Mouse (Mus musculus) kidney, embryonic 14.5 days (tissue): ENCODE results near the gene Clstn2. TPM values are rescaled to one million over a fixed set of nuclear protein-coding genes. Genes with fewer than 3 reads are reported as not detected.
A peak's percentile ranks its signal among the peaks of the same experiment; 100 is the strongest.

Source experiments
- ATAC-seq: fragments of 200-750 bp; cut with Nextera tagmentation; 2 replicates; pipeline ENCODE4 v1.8.0; 2017; ENCODE audit warnings: moderate number of reproducible peaks, mild to moderate bottlenecking, moderate TSS enrichment, moderate library complexity; ENCODE audit not compliant: low FRiP score, low TSS enrichment
- H3K27ac ChIP-seq: fragments of 300-500 bp; sonication (generic); 2 replicates; pipeline ENCODE4 v1.5.1; 2014; ENCODE audit warnings: low read depth, mild to moderate bottlenecking, low read length, moderate library complexity, mixed read lengths
- H3K27me3 ChIP-seq: fragments of 300-500 bp; sonication (generic); 2 replicates; pipeline ENCODE4 v1.6.1; 2014; ENCODE audit warnings: mild to moderate bottlenecking, low read length; ENCODE audit not compliant: control insufficient read depth, insufficient read depth
- H3K36me3 ChIP-seq: fragments of 300-500 bp; sonication (generic); 2 replicates; pipeline ENCODE4 v1.6.1; 2014; ENCODE audit warnings: low read length, mixed read lengths; ENCODE audit not compliant: control insufficient read depth, insufficient read depth
- H3K4me1 ChIP-seq: fragments of 300-500 bp; sonication (generic); 2 replicates; pipeline ENCODE4 v1.6.1; 2014; ENCODE audit warnings: low read length, mixed read lengths; ENCODE audit not compliant: control insufficient read depth, insufficient read depth
- H3K4me2 ChIP-seq: fragments of 300-500 bp; sonication (generic); replicated peaks from 2 replicates; pipeline ENCODE4 v1.6.1; 2014; ENCODE audit warnings: low read depth, mild to moderate bottlenecking, low read length
- H3K4me3 ChIP-seq: fragments of 300-500 bp; sonication (generic); 2 replicates; pipeline ENCODE4 v1.5.1; 2014; ENCODE audit warnings: mild to moderate bottlenecking, low read length
- H3K9ac ChIP-seq: fragments of 300-500 bp; sonication (generic); 2 replicates; pipeline ENCODE4 v1.6.1; 2014; ENCODE audit warnings: low read depth, mild to moderate bottlenecking, low read length, moderate library complexity
- H3K9me3 ChIP-seq: fragments of 300-500 bp; sonication (generic); 2 replicates; pipeline ENCODE4 v1.6.1; 2016; ENCODE audit warnings: low read length; ENCODE audit not compliant: control insufficient read depth
- WGBS: fragments of 180-500 bp; shearing (Covaris S2); extraction: QIAGEN DNeasy Blood & Tissue Kit; methylation state at CpG from one replicate; pipeline ENCODE4 v1.1.7; 2014; 5-methylcytosine and 5-hydroxymethylcytosine counted together
- polyA plus RNA-seq: library from polyadenylated mRNA; unstranded; fragments of >200 nt; fragmentation: Nextera tagmentation; extraction: Ambion mirVana; gene quantifications from 2 replicates; pipeline ENCODE4 v1.2.1, GENCODE M21; 2014

Gene Clstn2
- polyA plus RNA-seq, 1 experiment from 2014 or later, result 2.7 TPM

DNA sequence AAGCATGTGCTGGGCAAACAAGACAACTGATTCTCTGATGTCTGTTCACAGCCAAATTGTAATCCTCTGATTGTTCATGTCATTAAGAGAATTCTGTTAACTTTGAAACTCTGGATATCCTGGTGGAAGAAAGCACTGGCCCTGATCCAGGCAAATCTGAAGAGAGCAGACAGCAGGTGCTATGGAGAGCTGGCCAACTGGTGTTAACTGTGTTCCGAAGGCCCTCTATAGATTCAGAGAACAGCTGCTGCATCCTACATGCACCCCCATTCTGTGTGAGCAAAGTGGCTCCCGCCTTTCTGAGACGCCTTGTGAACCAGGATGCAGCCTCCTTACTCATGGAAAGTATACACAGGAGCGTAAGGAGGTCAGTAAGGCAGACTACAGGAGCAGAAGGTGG, 66.3 kb downstream of the Clstn2 start:
- no peak for ATAC-seq
- Histone ChIP-seq H3K27ac (no peak overlapping the region), H3K9ac (no peak overlapping the region), H3K4me3 (no peak overlapping the region), H3K36me3 (no peaks in the 10 kb centered on the region), H3K27me3 (no peaks in the 10 kb centered on the region), H3K4me1 (no peaks in the 10 kb centered on the region), H3K9me3 (no peaks in the 10 kb centered on the region), H3K4me2 (no peak overlapping the region)
- WGBS, result 87% methylated on average over 4 of the region's 4 CpGs

DNA sequence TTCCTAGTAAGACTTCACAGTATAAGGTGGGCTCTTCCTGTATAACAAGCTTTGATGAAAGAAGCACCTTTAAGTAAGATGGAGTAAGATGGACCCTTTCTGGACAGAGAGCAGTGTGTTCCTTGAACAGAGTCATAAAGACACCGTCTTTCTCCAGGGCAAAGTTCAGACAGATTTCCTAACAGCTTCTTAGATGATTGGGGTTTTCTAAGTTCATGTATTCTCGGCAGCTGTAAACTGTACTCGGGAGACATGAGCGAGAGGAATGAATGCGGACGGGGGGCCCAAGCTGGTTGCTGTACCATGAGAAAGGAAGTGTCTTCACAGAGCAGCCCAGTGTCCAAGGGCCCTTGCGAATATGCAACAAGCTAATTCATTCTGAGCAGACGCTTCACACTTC, 75.5 kb downstream of the Clstn2 start:
- no peak for ATAC-seq
- Histone ChIP-seq H3K27ac (no peak overlapping the region), H3K36me3 (no peaks in the 10 kb centered on the region), H3K4me2 (no peak overlapping the region), H3K9ac (no peak overlapping the region), H3K9me3 (no peaks in the 10 kb centered on the region), H3K27me3 (no peaks in the 10 kb centered on the region), H3K4me3 (no peak overlapping the region), H3K4me1 (no peaks in the 10 kb centered on the region)
- 77% methylated on average over 8 of the region's 8 CpGs for WGBS

GRCm38 (mm10) chr9:97956407-97957106, 76.4 kb downstream of the Clstn2 start:
- no peaks in the 10 kb centered on the region for H3K4me1 ChIP-seq
- 90% methylated on average over 4 of the region's 4 CpGs for WGBS
- H3K36me3 ChIP-seq, result no peaks in the 10 kb centered on the region
- H3K27ac ChIP-seq, result no peak overlapping the region
- H3K27me3 ChIP-seq, result no peaks in the 10 kb centered on the region
- H3K4me3 ChIP-seq, result no peak overlapping the region
- no peak overlapping the region for H3K9ac ChIP-seq
- no peak overlapping the region for H3K4me2 ChIP-seq
- ATAC-seq, result no peak
- H3K9me3 ChIP-seq, result no peaks in the 10 kb centered on the region

GRCm38 (mm10) chr9:97953746-97954359, 79.1 kb downstream of the Clstn2 start:
- H3K9ac ChIP-seq, result no peak overlapping the region
- no peaks in the 10 kb centered on the region for H3K27me3 ChIP-seq
- H3K9me3 ChIP-seq, result no peaks in the 10 kb centered on the region
- no peak overlapping the region for H3K4me3 ChIP-seq
- no peaks in the 10 kb centered on the region for H3K4me1 ChIP-seq
- H3K27ac ChIP-seq, result no peak overlapping the region
- H3K36me3 ChIP-seq, result no peaks in the 10 kb centered on the region
- ATAC-seq, result no peak
- no peak overlapping the region for H3K4me2 ChIP-seq
- 83% methylated on average over 8 of the region's 8 CpGs for WGBS

- Histone ChIP-seq H3K9ac (no peak overlapping the region), H3K4me2 (no peak overlapping the region), H3K4me3 (no peak overlapping the region), H3K36me3 (no peaks in the 10 kb centered on the region), H3K4me1 (no peaks in the 10 kb centered on the region), H3K9me3 (no peaks in the 10 kb centered on the region), H3K27ac (no peak overlapping the region), H3K27me3 (no peaks in the 10 kb centered on the region)
- ATAC-seq, result no peak
- WGBS, result 80% methylated on average over 6 of the region's 6 CpGs
Measured at GRCm38 (mm10) chr9:97950378-97951006, 82.5 kb downstream of the Clstn2 start.

DNA sequence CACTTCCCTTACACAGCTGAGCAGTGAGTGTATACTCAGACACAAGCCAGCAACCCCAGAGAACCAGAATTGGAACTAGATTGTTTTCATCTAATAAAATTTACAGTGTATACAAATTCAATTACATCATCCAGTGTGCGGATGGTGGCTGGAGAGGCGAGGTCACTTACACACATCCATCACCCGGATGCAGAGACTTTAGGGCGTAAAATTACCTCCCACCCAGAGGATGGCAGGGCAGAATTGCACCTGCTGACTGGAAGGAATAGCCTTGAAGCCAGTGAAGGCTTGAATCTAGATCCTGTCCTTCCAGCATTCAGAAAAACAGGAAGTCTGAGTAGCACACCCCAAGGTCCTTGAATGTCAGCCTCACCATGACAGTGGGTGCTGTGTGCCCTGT, 113.7 kb downstream of the Clstn2 start:
- H3K4me2 ChIP-seq, result no peak overlapping the region
- no peak overlapping the region for H3K9ac ChIP-seq
- H3K27ac ChIP-seq, result no peak overlapping the region
- H3K27me3 ChIP-seq, result no peaks in the 10 kb centered on the region
- H3K9me3 ChIP-seq, result no peaks in the 10 kb centered on the region
- peak; percentile 69; the same call in 1 of the 2 replicates for ATAC-seq
- H3K36me3 ChIP-seq, result no peaks in the 10 kb centered on the region
- WGBS, result 30% methylated on average over 4 of the region's 4 CpGs
- 0 out of 2 replicates have a peak, but pooled peaks cover 9% of the 10 kb centered on the region for H3K4me1 ChIP-seq
- no peak overlapping the region for H3K4me3 ChIP-seq

DNA sequence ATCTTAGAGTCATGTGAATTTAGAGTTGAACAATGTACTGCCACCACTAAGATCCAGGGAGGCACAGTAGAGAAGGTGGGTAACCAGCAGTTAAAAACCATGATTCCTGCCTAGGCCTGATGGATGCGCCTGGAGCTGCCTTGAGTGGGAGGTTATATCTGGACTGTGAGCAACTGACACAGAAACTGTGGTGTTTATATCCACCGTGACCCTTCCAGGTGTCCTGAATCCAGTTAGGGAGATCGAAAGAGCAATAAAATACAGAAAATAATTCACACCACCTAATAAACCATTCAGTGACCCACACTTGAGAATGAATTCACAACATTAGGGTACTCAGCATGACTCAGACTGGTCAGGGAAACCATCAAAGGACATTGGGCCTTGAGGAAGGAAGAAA, 141.6 kb downstream of the Clstn2 start:
- no peak overlapping the region for H3K4me2 ChIP-seq
- no peaks in the 10 kb centered on the region for H3K36me3 ChIP-seq
- no peak overlapping the region for H3K9ac ChIP-seq
- H3K27me3 ChIP-seq, result no peaks in the 10 kb centered on the region
- H3K4me3 ChIP-seq, result no peak overlapping the region
- no peaks in the 10 kb centered on the region for H3K9me3 ChIP-seq
- H3K4me1 ChIP-seq, result no peaks in the 10 kb centered on the region
- WGBS, result 23% methylated on average over 3 of the region's 3 CpGs
- ATAC-seq, result peak; percentile 62; the same call in 1 of the 2 replicates
- H3K27ac ChIP-seq, result no peak overlapping the region

- Histone ChIP-seq H3K4me2 (no peak overlapping the region), H3K4me3 (no peak overlapping the region), H3K4me1 (no peaks in the 10 kb centered on the region), H3K27ac (no peak overlapping the region), H3K27me3 (no peaks in the 10 kb centered on the region), H3K9me3 (no peaks in the 10 kb centered on the region), H3K9ac (no peak overlapping the region), H3K36me3 (no peaks in the 10 kb centered on the region)
- WGBS, result 86% methylated on average over 3 of the region's 3 CpGs
- ATAC-seq, result no peak
Measured at GRCm38 (mm10) chr9:97883336-97883735, 149.6 kb downstream of the Clstn2 start.

GRCm38 (mm10) chr9:97867013-97867700, 165.8 kb downstream of the Clstn2 start:
- H3K9ac ChIP-seq, result no peak overlapping the region
- H3K4me1 ChIP-seq, result no peaks in the 10 kb centered on the region
- no peaks in the 10 kb centered on the region for H3K27me3 ChIP-seq
- 24% methylated on average over 8 of the region's 8 CpGs for WGBS
- no peaks in the 10 kb centered on the region for H3K9me3 ChIP-seq
- H3K27ac ChIP-seq, result no peak overlapping the region
- ATAC-seq, result peak; percentile 89
- no peaks in the 10 kb centered on the region for H3K36me3 ChIP-seq
- no peak overlapping the region for H3K4me2 ChIP-seq
- H3K4me3 ChIP-seq, result no peak overlapping the region
